In genomic region chr17:31746198-31747111, GRCm38 (mm10) we compare ENCODE assay signal across 9 mouse cellular contexts.
DNase-seq lines count a peak whose midpoint lies in the region; ATAC-seq lines count a peak whose summit lies in the region.
"Had no signal": no experiment of that assay in that cellular context is flagged by ENCODE, and none has a peak within 500 bp of the region (broad histone marks: within the 10 kb centered on the region; RNA-seq: fewer than 3 reads in every experiment).

No protein-coding gene starts in this region.

- peak overlapping the region; percentile 97 for H3K27ac ChIP-seq in heart, embryonic 15.5 days
- H3K27ac ChIP-seq in forebrain, embryonic 15.5 days (replicated peaks) = no peak overlapping the region

- H3K4me2 ChIP-seq in heart, embryonic 15.5 days = peak overlapping the region; percentile 51
- H3K4me2 ChIP-seq in forebrain, embryonic 15.5 days (replicated peaks) = no peak overlapping the region

- 12% methylated on average over 20 of the region's 20 CpGs for WGBS in heart, embryonic 15.5 days
- WGBS in forebrain, embryonic 15.5 days = 49% methylated on average over 20 of the region's 20 CpGs

- H3K27me3 ChIP-seq in heart, embryonic 15.5 days = no peaks in the 10 kb centered on the region
- H3K27me3 ChIP-seq in forebrain, embryonic 15.5 days = no peaks in the 10 kb centered on the region

- ATAC-seq in frontal cortex, adult (ENCODE audit: low TSS enrichment) = peak; percentile 44; the same call in 1 of the 2 replicates
- ATAC-seq in heart, embryonic 15.5 days (replicated peaks; ENCODE audit: insufficient number of reproducible peaks, insufficient read depth, low FRiP score, low read depth) = peak; percentile 87
- no peak for ATAC-seq in forebrain, embryonic 15.5 days (replicated peaks)

- DNase-seq in frontal cortex, postnatal 10 days (ENCODE audit: low spot score in 2 of 2) = no peak
- DNase-seq in embryo, embryonic 10 days (ENCODE audit: low spot score) = peak; percentile 49
- peak; percentile 72 for DNase-seq in kidney, postnatal 14 days
- peak; percentile 79 for DNase-seq in lung, postnatal 10 days
- peak; percentile 62 to 67 for DNase-seq in urinary bladder, postnatal 4 days (ENCODE audit: low spot score in 2 of 2)

- H3K9me3 ChIP-seq in heart, embryonic 15.5 days (replicated peaks) = no peaks in the 10 kb centered on the region
- no peaks in the 10 kb centered on the region for H3K9me3 ChIP-seq in forebrain, embryonic 15.5 days

- H3K36me3 ChIP-seq in heart, embryonic 15.5 days = no peaks in the 10 kb centered on the region
- no peaks in the 10 kb centered on the region for H3K36me3 ChIP-seq in forebrain, embryonic 15.5 days

- no peak overlapping the region for H3K4me3 ChIP-seq in heart, embryonic 15.5 days
- no peak overlapping the region for H3K4me3 ChIP-seq in forebrain, embryonic 15.5 days
- H3K4me3 ChIP-seq: erythroblast, embryonic 14.5 days had no signal

- peaks cover 40% of the 10 kb centered on the region for H3K4me1 ChIP-seq in heart, embryonic 15.5 days (replicated peaks)
- peaks cover 6% of the 10 kb centered on the region; the same call in 1 of the 2 replicates for H3K4me1 ChIP-seq in forebrain, embryonic 15.5 days

- peak overlapping the region; percentile 46 for H3K9ac ChIP-seq in heart, embryonic 15.5 days
- no peak overlapping the region for H3K9ac ChIP-seq in forebrain, embryonic 15.5 days (replicated peaks)

Comparison
In these comparisons a context has a peak if more than half of its experiments do, and no peak if none do; other contexts are left out.
1. DNase-seq: peak in embryo, embryonic 10 days (single experiment), kidney, postnatal 14 days (single experiment), lung, postnatal 10 days (single experiment) and urinary bladder, postnatal 4 days (2 of 2); none in frontal cortex, postnatal 10 days (0 of 2).